Comparison of ENCODE assay signal across 18 mouse cellular contexts in genomic region chr15:95964251-95964561, GRCm38 (mm10).
DNase-seq lines count a peak whose midpoint lies in the region; ATAC-seq lines count a peak whose summit lies in the region.
"Had no signal": no experiment of that assay in that cellular context is flagged by ENCODE, and none has a peak within 500 bp of the region (broad histone marks: within the 10 kb centered on the region; RNA-seq: fewer than 3 reads in every experiment).

No protein-coding gene starts in this region.

- peak; percentile 49; the same call in 1 of the 2 replicates for ATAC-seq in hindbrain, embryonic 13.5 days (ENCODE audit: low FRiP score)
- ATAC-seq in neural tube, embryonic 12.5 days (ENCODE audit: low FRiP score, low read depth), result 0 out of 2 replicates have a peak, but pooled peaks have one; percentile 4
- ATAC-seq in heart, embryonic 11.5 days (replicated peaks; ENCODE audit: insufficient number of reproducible peaks, low FRiP score, low TSS enrichment), result no peak
- ATAC-seq: intestine, postnatal 0 days had no signal

- H3K4me3 ChIP-seq in hindbrain, embryonic 13.5 days, result no peak overlapping the region
- H3K4me3 ChIP-seq in hindbrain, embryonic 10.5 days, result no peak overlapping the region
- no peak overlapping the region for H3K4me3 ChIP-seq in neural tube, embryonic 12.5 days
- no peak overlapping the region for H3K4me3 ChIP-seq in heart, embryonic 11.5 days (ENCODE audit: low read depth, low read length)
- H3K4me3 ChIP-seq: embryonic facial prominence, embryonic 13.5 days; heart, embryonic 10.5 days had no signal

- no peak for DNase-seq in hindbrain, embryonic 10.5 days (ENCODE audit: low spot score)
- DNase-seq in neural tube, embryonic 10.5 days (ENCODE audit: extremely low spot score, low spot score), result no peak
- DNase-seq in layer of hippocampus, adult 9-11 months, result peak; percentile 57
- DNase-seq in telencephalon, adult 2 months (ENCODE audit: low read depth, low spot score), result peak; percentile 28
- no peak for DNase-seq in left cerebral cortex, adult 11 months (ENCODE audit: low spot score)
- DNase-seq: cerebellum, adult 11 months; gastrocnemius, postnatal 14 days; kidney, postnatal 14 days; lung, embryonic 14.5 days; right cerebral cortex, postnatal 25 days; thymus, adult 18-20 months had no signal

- H3K9ac ChIP-seq in hindbrain, embryonic 13.5 days, result no peak overlapping the region
- no peak overlapping the region for H3K9ac ChIP-seq in neural tube, embryonic 12.5 days
- no peak overlapping the region for H3K9ac ChIP-seq in heart, embryonic 11.5 days (ENCODE audit: low read depth, low read length)
- H3K9ac ChIP-seq: embryonic facial prominence, embryonic 13.5 days; lung, embryonic 14.5 days had no signal

- H3K4me1 ChIP-seq in hindbrain, embryonic 13.5 days (replicated peaks), result peaks cover 23% of the 10 kb centered on the region
- 0 out of 2 replicates have a peak, but pooled peaks cover 19% of the 10 kb centered on the region for H3K4me1 ChIP-seq in hindbrain, embryonic 10.5 days (replicated peaks)
- H3K4me1 ChIP-seq in neural tube, embryonic 12.5 days, result peaks cover 9% of the 10 kb centered on the region
- peaks cover 9% of the 10 kb centered on the region for H3K4me1 ChIP-seq in heart, embryonic 11.5 days (ENCODE audit: control insufficient read depth, insufficient read depth, low read length)

- 63% methylated on average over 4 of the region's 4 CpGs for WGBS in hindbrain, embryonic 13.5 days
- 90% methylated on average over 4 of the region's 4 CpGs for WGBS in hindbrain, embryonic 10.5 days
- 67% methylated on average over 4 of the region's 4 CpGs for WGBS in neural tube, embryonic 12.5 days
- 84% methylated on average over 4 of the region's 4 CpGs for WGBS in heart, embryonic 11.5 days (ENCODE audit: insufficient replicate concordance)

- H3K9me3 ChIP-seq in hindbrain, embryonic 13.5 days, result no peaks in the 10 kb centered on the region
- H3K9me3 ChIP-seq in hindbrain, embryonic 10.5 days, result no peaks in the 10 kb centered on the region
- no peaks in the 10 kb centered on the region for H3K9me3 ChIP-seq in neural tube, embryonic 12.5 days
- H3K9me3 ChIP-seq in heart, embryonic 11.5 days (replicated peaks; ENCODE audit: control insufficient read depth, low read length), result no peaks in the 10 kb centered on the region
- H3K9me3 ChIP-seq: embryonic facial prominence, embryonic 13.5 days; heart, embryonic 10.5 days had no signal

- peak overlapping the region; percentile 53 for H3K27ac ChIP-seq in hindbrain, embryonic 13.5 days
- H3K27ac ChIP-seq in hindbrain, embryonic 10.5 days, result no peak overlapping the region
- no peak overlapping the region for H3K27ac ChIP-seq in neural tube, embryonic 12.5 days
- H3K27ac ChIP-seq in heart, embryonic 11.5 days (ENCODE audit: low read depth, low read length), result no peak overlapping the region
- H3K27ac ChIP-seq: embryonic facial prominence, embryonic 13.5 days; heart, embryonic 10.5 days had no signal

- no peak overlapping the region for H3K4me2 ChIP-seq in hindbrain, embryonic 13.5 days
- no peak overlapping the region for H3K4me2 ChIP-seq in neural tube, embryonic 12.5 days (replicated peaks)
- H3K4me2 ChIP-seq in heart, embryonic 11.5 days, result no peak overlapping the region
- H3K4me2 ChIP-seq: embryonic facial prominence, embryonic 13.5 days; liver, embryonic 11.5 days; lung, embryonic 14.5 days had no signal

- peaks cover 14% of the 10 kb centered on the region; the same call in 1 of the 2 replicates for H3K36me3 ChIP-seq in hindbrain, embryonic 13.5 days
- H3K36me3 ChIP-seq in hindbrain, embryonic 10.5 days, result peaks cover 18% of the 10 kb centered on the region
- peaks cover 4% of the 10 kb centered on the region for H3K36me3 ChIP-seq in neural tube, embryonic 12.5 days
- H3K36me3 ChIP-seq in heart, embryonic 11.5 days (ENCODE audit: control insufficient read depth, insufficient read depth, low read length), result no peaks in the 10 kb centered on the region

- H3K27me3 ChIP-seq in hindbrain, embryonic 13.5 days, result no peaks in the 10 kb centered on the region
- no peaks in the 10 kb centered on the region for H3K27me3 ChIP-seq in hindbrain, embryonic 10.5 days (ENCODE audit: insufficient read depth, poor library complexity, severe bottlenecking)
- no peaks in the 10 kb centered on the region for H3K27me3 ChIP-seq in neural tube, embryonic 12.5 days (replicated peaks)
- H3K27me3 ChIP-seq in heart, embryonic 11.5 days (ENCODE audit: control insufficient read depth, insufficient read depth, low read length), result no peaks in the 10 kb centered on the region
- H3K27me3 ChIP-seq: embryonic facial prominence, embryonic 13.5 days had no signal

Comparison
In these comparisons a context has a peak if more than half of its experiments do, and no peak if none do; other contexts are left out.
1. DNase-seq: peak in layer of hippocampus, adult 9-11 months (single experiment) and telencephalon, adult 2 months (single experiment); none in hindbrain, embryonic 10.5 days (single experiment), neural tube, embryonic 10.5 days (single experiment) and left cerebral cortex, adult 11 months (single experiment).